Mouse (Mus musculus): ENCODE measurements at regions not wholly inside any gene's neighbourhood (a gene's known extent, or its start where the extent isn't known, plus 50 kb on each side); places are given as distances from the start of the nearest gene placed in this dataset.

DNA sequence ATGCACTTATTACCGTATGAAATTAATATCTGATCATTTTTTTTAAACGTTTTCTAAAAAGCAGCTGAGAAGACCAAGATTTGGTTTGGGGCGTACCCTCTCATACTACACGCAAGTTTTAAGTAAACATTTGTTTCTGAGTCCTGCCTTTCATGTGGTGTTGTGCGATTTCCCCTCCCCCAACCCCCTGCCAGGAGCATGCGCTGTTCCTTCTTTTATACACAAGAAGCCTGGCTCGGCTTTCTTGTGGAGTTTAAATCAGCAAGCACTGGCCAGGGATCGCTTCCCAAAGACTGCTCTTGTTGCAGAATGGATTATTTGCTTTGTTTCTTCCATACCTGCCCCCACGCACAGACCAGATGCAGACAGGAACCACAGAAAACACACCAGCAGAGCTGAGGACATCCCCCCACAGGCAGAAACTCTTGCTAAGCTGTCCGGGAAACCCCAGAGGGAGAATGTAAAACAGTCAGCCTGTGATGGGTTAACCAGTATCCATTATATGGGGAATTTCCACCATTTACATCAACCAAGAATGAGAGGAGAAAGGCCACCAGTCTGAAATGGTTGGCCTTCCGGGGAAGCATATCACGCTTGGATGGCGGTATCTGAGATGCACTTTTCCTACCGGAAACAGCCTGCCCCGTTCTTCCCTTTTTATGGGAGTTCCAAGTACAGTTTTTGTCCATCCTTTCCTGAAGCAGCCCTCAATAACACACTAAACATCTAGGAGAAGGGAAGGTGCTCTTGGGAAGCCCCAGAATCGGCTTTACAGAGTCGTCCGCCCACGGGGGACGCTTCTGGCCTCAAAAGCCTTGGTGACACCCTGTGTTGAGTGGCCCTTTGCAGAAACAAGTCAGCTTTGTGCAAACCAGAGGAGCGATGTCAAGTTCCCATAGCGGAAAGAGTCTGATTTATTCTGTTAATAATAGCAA lies 91.3 kb downstream of the Tomm20 start:
- DNase-seq (ENCODE audit: low spot score in 2 of 2): no peak

DNA sequence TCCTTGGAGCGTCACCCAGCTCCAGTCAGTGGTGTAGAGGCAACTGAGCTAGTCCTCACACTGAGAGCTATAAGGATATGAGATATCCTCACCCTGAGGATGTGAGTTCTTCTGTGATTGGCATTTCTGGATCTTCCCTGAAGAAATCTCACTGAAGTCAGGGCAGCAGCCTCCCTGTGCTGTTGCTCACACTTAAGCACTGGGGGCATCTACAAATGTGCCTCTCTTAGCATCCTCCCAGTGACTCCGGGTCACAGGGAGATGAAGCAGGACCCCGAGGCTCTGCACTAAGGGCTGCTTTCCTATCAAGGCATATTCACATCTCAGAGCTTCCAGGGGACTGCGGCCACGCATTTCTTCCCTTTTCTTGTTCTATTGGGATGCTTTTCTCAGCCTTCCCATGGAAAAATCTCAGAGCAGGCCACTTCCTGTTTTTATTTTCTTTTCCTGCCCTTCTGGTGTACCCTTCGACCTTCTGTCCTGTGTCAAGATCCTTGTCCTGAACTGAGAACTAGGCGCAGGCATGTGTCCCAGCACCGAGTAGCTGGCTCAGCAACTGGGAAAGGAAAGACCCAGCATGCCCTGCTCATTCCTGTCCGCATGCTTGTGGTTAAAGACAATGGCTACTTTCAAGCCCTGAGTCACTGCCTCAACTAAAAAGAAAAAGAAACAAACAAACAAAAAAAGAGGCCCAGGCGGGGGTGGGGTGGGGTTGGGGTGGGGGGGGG lies 92.8 kb downstream of the Tomm20 start:
- peak in 1 of 2 experiments; percentile 34 for DNase-seq (ENCODE audit: low spot score in 2 of 2)

DNA sequence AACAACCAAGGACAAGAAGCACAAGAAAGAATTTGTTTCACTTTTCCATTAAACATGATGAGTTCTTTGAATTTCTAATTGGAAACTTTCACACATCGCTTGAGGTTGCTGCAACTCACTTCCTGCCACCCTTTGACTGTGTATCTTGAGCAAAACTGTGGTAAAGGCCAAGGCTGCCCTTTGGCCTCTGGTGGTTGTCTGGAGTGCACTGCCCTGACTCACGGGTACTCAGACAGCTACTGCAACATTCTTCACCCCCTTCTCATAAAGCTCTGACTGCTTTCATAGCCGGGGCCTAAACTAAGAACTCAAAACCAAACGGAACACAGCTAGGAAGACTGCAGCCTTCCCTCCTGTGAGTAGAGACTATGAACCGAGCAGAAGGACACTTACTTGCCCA lies 93.5 kb downstream of the Tomm20 start:
- DNase-seq (ENCODE audit: low spot score in 2 of 2): no peak

DNA sequence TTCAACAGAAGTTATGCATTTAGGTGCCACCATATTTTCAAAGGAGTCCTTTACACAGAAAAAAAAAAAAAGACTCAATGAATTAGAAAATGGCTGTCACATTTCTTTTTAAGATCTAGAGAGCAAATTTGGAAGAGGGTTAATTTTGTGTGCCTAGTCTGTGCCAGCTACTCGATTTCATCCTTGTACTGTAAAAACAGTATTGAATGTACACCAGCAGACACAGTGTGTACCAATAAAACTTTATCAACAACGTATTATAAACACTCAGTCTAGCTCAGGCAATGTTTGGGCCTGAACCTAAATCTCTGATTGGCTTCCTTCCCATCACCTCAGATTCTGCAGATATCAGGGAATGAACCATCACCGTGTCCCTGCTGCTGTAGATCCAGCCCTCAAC lies 93.9 kb downstream of the Tomm20 start:
- DNase-seq (ENCODE audit: low spot score in 2 of 2): no peak

DNA sequence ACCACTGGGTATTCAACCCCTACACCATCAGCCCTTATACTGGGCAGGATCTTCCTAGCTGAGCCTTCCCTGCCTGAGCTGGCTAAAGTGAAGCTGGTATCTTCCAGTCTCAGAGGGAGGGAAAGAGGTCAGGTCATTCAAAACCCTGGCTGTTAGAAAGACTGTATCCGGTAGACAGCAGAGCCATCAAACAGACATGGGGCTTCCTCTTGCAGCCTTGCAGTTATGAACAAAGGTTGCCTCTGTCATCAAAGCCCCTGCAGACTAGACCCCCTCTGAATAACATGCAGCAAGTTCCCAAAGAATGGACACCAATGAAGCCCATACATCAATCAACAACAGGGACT lies 95.5 kb downstream of the Tomm20 start:
- DNase-seq (ENCODE audit: low spot score in 2 of 2): no peak

DNA sequence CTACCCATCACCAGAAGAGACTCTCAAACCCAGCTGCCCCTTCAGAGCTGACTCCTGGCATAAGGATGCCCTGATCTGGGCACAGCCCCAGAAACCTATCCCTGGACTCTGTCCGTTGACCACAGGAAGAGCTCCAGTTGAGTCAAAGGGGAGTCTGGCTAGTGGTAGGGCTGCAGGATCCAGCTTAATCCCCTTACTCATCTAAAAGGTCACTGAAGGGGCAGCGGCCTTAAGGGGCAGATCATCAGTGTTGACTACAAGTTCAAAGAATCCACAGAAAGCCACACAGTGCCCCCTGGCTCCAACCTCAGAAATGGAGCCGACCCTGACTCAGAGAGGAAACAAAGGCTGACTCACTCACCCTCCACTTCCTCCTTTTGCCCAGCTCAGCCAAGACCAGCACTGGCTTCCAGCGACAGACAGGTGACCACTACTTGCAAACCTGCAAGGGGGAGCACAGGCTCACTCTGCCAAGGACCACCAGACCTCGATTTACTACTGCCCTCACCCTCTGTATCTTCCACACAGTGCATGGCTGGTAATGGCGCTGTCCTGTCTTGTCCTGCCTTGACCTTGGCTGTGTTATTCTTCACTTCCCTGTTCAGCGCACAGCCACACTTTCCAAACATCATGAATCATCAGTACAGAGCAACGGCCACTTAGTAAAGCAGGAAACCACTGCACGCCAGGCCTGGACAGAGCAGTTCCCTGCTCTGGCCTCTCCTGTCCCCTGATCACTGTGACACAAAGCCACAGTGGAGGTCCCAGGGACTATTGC lies 96.0 kb downstream of the Tomm20 start:
- DNase-seq (ENCODE audit: low spot score in 2 of 2): peak; percentile 76 to 81

DNA sequence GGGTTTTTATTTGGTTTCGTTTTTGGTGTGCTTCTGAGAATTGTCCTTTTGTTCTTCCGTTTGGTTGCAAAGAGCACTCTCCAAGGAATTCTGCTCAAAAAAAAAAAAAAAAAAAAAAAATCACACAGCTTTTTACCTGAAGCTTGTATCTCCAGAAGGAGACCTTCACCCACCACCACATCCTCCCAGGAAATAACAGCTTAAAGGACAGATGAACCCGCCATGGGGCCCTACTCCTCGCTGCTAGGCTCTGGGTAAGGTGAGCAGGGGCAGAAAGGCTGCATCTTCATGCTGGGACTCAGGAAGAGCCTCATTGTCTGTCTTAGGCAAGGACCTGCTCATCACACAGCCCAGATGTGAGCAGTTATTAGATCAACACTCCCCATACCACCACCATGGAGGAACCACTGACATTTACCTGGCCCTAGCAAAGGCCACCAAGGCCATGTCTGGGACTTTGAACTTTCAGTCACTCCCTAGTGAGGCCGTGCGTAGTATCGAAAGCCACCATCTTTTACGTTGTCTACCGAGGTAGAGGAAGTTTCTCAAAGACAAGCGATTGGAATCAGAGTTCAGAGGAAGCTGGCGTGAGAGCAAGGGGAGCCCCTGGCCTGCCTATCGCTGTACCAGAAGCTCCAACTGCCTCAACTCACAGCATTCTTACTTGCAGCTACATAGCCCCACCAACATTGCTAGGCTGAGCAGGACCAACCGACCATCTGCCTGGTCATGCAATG lies 97.1 kb downstream of the Tomm20 start:
- no peak for DNase-seq (ENCODE audit: low spot score in 2 of 2)

DNA sequence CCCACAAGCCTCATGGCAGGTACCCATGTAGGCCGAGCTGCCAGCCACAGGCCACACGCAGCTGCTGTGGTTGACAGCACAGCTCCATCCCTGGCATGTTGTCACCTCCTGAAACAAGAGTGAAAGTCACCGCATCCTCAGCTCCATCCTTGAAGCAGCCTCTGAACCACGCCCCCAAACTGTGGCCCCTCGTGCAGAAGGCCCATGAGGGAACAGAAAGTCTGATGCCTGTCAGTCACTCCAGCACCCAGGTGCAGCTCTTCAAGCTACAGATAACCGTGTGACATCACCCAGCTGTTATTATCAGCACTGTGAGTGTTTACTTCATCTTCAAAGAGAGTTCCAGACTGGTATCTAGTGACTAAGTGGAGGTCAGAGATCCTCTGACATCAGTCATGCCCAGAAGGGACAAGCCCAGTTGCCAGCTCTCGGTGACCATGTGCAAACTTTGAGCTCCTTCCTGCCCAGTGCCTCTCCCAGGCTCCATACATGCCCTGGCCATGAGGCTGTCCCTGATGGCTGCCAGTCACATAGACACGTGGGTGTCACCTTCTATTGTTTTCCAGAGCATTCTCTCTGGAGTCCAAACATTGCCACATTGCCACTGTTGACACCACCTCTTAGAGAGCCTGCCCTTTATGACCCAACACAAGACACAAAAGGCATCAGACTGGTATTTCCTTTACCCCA lies 97.8 kb downstream of the Tomm20 start:
- DNase-seq (ENCODE audit: low spot score in 2 of 2): peak; percentile 82 to 84

DNA sequence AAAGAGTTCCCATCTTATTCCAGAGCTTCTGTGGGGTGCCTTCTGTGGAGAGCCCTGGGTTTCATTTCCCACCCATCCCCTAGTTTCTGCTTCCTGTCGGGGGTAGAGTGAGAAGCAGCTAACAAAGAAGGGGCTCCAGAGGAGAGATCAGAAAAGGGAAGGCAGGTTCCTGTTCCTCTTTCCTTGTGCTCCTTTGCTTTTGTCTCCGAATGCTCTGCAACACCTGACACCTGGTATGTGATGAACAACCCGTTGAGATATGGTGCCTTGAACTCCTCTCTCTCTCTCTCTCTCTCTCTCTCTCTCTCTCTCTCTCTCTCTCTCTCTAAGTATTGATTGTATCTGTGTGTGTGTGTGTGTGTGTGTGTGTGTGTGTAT lies 99.5 kb downstream of the Tomm20 start:
- peak; percentile 37 to 54 for DNase-seq (ENCODE audit: low spot score in 2 of 2)

DNA sequence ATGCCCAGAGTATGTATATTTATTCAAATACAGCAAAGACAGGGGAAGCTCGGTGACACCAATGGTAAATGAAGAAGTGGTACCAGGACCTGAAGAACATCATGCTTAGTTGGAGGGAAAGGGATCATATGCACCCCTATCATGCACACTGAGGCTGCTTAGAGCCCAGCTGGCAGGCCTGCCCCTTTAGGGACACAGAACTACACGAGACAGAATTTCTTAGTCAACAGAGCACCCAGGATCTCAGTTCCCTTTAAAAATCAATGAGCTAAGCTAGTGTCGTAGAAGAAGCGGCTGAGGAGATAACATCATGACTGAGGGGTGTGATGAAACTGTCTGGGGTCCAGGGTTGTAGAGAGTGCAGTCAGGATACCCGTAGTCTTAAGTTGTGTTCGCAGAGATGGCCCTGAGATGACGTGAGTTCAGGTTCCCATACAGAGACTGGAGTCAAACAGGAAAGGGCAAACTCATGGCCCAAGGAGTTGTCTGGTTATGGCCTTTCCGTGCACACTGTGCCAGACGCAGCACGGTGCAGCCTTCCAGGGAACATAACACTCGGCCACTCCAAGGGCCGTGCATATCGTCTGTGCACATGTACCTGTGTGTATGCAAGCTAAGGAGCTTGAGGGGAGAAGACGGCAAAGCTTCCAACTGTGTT lies 100.0 kb downstream of the Tomm20 start:
- DNase-seq (ENCODE audit: low spot score in 2 of 2): peak; percentile 32

DNA sequence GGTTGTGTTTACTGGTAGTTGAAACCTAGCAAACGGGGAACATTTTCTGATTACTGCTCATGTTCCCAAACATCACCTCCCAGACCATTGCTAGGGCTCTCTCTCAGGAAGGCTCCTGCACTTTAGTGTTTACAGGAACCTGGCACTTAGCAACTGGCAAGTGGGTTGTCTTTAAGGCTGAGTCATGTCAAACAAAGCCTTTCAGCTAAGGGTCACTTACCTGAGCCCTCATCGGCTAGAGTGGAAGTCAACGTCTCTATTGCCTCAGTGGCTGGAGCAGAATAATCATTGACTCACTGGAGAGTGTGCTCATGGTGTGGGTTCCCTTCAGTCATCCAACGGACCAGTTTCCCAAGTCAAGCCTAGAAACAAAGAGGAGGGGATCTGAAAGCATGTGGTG lies 101.0 kb downstream of the Tomm20 start:
- DNase-seq (ENCODE audit: low spot score in 2 of 2): no peak

DNA sequence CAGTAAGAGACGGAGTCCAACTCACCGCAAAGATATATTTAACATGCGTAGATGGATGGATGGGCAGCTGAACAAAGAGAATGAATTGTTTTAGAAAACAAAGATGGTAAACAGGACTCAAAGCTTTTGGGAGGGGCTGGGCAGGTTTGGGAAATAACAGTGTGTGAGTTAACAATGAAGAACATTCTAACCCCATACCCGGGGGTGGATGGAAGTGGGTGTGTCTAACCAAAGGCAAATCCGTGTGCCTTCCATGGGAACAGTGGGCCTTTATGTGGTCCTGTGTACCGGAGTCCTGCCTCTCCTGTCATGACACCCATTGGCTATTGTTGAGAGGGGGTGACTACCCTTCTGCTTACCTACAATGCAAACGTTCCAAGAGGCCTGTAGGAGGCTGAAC lies 104.5 kb downstream of the Tomm20 start:
- DNase-seq (ENCODE audit: low spot score in 2 of 2): no peak

DNA sequence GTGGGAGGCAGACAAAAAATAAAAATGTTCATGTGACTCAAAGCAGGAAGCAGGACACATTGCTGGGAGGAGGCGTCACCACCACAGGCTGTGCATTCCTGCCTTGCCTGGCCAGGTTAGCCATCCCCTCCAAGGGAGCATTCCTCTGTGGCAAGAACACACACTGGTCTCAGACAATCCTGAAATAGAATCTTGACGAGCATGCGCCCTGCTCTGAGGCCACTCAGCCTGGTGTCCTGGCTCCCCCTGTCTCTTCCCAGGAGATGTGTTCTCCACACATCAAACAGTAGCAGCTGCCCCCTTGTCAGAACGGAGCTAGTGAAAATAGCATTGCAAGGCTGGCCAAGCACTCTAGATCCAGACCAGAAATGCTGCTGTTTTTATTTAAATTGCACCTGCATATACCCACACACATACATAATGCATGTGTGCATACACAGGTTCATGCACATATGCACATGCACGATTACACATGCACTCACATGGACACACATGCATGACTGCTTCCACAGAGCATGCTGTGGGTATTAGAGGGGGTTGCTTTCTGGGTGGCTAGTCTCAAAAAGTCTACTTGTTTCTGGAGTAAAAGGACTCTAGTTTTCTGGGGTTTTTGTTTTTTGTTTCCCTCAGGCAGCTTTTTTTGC lies 105.8 kb downstream of the Tomm20 start:
- DNase-seq (ENCODE audit: low spot score in 2 of 2): peak; percentile 30 to 36

DNA sequence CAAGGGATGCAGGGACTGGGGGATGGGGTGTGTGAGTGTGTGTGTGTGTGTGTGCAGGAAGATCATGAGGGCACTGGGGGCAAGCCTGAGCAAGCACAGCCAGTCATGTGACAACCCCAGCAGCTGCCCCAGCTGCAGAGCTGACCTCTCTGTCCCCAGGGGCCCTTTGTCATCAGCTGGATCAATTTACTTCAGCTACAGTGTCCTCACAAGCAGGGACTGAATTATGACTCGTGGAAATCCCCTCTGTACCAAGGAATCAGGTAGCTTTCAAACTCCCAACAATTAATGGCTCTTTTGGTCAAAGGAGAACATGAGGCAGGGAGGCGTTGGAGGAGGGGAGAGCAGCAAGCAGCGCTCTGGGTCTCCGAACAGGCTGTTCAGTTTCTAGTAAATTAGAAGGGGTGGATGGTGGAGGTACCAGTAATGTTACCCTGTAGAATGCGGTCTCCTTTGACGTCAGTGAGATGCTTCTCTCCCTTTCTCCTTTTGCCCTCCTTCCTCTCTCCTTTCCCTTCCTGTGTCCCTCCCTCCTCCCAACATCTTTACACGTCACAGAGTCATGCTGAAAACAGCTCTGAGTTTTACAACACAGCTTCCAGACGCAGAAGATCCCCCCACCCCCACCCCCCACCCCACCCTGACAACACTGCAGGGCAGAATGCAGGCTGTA lies 106.5 kb downstream of the Tomm20 start:
- DNase-seq (ENCODE audit: low spot score in 2 of 2): peak; percentile 78

DNA sequence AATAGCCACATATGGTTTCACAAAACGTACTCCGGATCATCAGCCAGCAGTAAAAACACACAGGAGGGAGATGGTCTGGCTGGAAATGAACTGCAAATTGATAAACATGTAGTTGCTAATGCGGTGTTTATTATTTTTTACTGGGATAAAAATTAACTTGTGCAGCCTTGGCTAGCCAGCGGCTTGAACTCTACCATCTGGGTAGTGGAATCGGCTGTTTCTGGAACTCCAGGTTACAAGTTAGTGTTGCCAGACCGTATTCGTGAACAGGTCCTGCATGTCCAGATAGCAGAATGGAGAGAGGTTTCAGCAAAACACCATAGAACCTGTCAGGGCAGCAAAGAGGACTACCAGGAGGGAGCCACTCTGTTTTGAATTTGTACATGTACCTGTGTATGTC lies 107.4 kb downstream of the Tomm20 start:
- no peak for DNase-seq (ENCODE audit: low spot score in 2 of 2)

DNA sequence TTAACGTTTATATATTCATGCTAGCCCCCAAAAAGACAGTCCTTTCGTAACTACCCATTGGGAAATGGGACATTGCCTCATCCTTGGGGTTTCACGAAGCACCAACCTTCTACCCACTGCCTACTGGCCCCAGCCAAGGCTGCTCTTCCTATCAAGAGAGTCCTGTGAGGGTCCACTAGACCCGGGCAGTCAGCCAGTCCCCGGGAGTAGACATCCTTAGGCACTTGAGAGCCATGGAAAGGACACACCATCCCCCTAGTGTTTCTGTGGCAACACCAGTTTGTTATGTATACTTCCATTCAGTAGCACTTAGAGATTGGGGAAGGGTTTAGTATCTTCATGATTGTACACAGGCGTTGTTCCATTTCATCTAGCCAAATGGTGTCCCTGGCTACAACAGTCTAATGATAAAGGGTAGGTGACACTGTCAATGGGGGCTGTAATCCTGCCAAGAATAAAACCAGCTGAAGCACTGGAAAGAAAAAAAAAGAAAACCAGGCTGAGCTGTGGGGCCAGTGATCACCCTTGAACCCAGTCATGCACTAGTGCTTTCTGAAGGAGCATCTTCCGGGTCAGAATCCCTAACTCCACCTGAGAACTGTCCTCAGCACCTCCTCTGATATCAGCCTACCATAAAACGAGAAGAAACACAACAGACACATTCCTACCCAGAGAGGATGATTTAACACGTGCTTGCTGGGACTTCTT lies 108.2 kb downstream of the Tomm20 start:
- no peak for DNase-seq (ENCODE audit: low spot score in 2 of 2)

DNA sequence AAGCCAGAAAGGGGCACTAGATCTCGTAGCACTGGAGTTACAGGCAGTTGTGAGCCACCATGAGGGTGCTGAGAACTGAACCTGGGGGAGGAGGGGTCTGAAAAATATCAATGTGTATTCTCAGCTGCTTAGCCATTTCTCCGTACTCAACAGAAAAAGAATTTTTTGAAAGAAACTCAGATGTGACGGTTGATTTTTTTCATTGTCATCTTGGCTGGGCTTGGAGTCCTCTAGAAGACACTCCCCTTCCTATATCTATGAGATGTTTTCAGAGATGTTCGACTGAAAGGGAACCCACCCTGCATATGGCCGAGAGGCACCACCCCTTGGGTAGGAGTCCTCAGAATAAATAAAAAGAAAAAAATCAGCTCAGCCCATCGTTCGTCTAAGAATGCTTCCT lies 110.1 kb downstream of the Tomm20 start:
- DNase-seq (ENCODE audit: low spot score in 2 of 2): no peak

DNA sequence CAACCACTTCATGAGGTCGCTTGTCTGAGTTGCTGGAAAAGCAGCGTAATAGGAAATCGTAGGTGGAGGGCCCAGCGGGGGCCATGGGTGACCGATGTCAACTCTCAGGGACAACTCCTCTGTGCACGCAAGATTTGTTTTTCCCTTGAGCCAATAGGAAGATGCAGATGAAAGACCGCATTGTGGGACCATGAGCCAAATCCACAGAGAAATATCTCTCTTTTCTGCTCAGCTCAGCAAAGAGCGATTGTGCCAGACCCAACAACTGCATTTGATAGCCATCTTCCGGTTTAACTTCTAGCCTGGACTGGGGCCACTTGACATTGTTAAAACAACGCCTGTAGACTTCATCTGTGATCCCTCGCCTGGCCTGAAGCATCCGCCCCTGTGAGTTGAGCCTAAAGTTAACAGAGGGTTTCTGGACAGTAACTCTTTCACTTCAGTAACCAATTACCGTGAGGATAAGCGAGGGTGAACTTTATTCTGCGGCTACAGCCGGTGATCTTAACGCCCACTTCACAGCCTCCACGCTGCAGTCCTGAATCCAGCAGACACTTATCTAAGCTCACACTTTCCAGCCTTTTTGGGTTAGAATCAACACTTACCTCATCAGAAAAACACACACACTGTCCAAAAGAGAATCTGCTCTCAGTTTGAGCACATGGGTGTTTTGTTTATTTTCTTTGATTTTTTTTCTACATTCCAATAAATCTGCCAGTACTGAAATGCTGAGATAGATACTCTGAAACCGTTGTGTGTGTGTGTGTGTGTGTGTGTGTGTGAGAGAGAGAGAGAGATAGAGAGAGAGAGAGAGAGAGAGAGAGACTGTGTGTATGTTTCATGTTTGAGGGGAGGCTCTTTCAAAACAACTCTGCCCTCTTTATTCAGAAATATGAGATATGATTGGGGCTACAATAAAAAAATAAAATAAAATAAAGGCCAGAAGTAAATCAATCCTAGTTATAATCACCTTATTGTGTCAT lies 111.9 kb downstream of the Tomm20 start:
- peak; percentile 40 to 48 for DNase-seq (ENCODE audit: low spot score in 2 of 2)

All from spleen, postnatal 36 days (tissue).